In genomic region chr11:118897114-118897841, GRCm38 (mm10) we compare ENCODE assay signal across 15 mouse cellular contexts. TPM values are rescaled to one million over a fixed set of nuclear protein-coding genes. Genes with fewer than 3 reads are reported as not detected.
DNase-seq lines count a peak whose midpoint lies in the region; ATAC-seq lines count a peak whose summit lies in the region.
"Had no signal": no experiment of that assay in that cellular context is flagged by ENCODE, and none has a peak within 500 bp of the region (broad histone marks: within the 10 kb centered on the region; RNA-seq: fewer than 3 reads in every experiment).

No protein-coding gene starts in this region.

- no peaks in the 10 kb centered on the region for H3K36me3 ChIP-seq in hindbrain, embryonic 12.5 days
- H3K36me3 ChIP-seq in neural tube, embryonic 12.5 days: no peaks in the 10 kb centered on the region
- H3K36me3 ChIP-seq in heart, embryonic 12.5 days: no peaks in the 10 kb centered on the region
- H3K36me3 ChIP-seq: limb, embryonic 13.5 days had no signal

- H3K4me2 ChIP-seq in hindbrain, embryonic 12.5 days (replicated peaks): no peak overlapping the region
- peak overlapping the region; percentile 22 for H3K4me2 ChIP-seq in neural tube, embryonic 12.5 days (replicated peaks)
- H3K4me2 ChIP-seq in heart, embryonic 12.5 days: no peak overlapping the region
- H3K4me2 ChIP-seq: limb, embryonic 13.5 days had no signal

- 0 out of 2 replicates have a peak overlapping the region, but pooled peaks have one; percentile 2 for H3K9ac ChIP-seq in hindbrain, embryonic 12.5 days
- H3K9ac ChIP-seq in neural tube, embryonic 12.5 days: no peak overlapping the region
- no peak overlapping the region for H3K9ac ChIP-seq in heart, embryonic 12.5 days
- H3K9ac ChIP-seq: limb, embryonic 13.5 days had no signal

- peaks cover 48% of the 10 kb centered on the region for H3K4me1 ChIP-seq in hindbrain, embryonic 12.5 days
- peaks cover 53% of the 10 kb centered on the region for H3K4me1 ChIP-seq in neural tube, embryonic 12.5 days
- peaks cover 6% of the 10 kb centered on the region; the same call in 1 of the 2 replicates for H3K4me1 ChIP-seq in heart, embryonic 12.5 days (replicated peaks)

- 0 out of 2 replicates have a peak, but pooled peaks cover 4% of the 10 kb centered on the region for H3K27me3 ChIP-seq in hindbrain, embryonic 12.5 days
- H3K27me3 ChIP-seq in neural tube, embryonic 12.5 days (replicated peaks): no peaks in the 10 kb centered on the region
- H3K27me3 ChIP-seq in heart, embryonic 12.5 days (replicated peaks): peaks cover 55% of the 10 kb centered on the region

- 0 out of 2 replicates have a peak, but pooled peaks have one; percentile 10 for ATAC-seq in frontal cortex, adult (ENCODE audit: low TSS enrichment)
- ATAC-seq in hindbrain, embryonic 12.5 days (ENCODE audit: low FRiP score): peak; percentile 50; the same call in 1 of the 2 replicates
- no peak for ATAC-seq in neural tube, embryonic 12.5 days (ENCODE audit: low FRiP score, low read depth)
- ATAC-seq in heart, embryonic 12.5 days (ENCODE audit: insufficient number of reproducible peaks, low FRiP score): no peak

- H3K4me3 ChIP-seq in hindbrain, embryonic 12.5 days: no peak overlapping the region
- H3K4me3 ChIP-seq in neural tube, embryonic 12.5 days: no peak overlapping the region
- H3K4me3 ChIP-seq in heart, embryonic 12.5 days: no peak overlapping the region
- H3K4me3 ChIP-seq: heart, adult 2 months; limb, embryonic 13.5 days; myocyte had no signal

- WGBS in hindbrain, embryonic 12.5 days: 39% methylated on average over 21 of the region's 21 CpGs
- WGBS in neural tube, embryonic 12.5 days: 28% methylated on average over 21 of the region's 21 CpGs
- 81% methylated on average over 21 of the region's 21 CpGs for WGBS in heart, embryonic 12.5 days

- DNase-seq in frontal cortex, postnatal 36 days (ENCODE audit: low spot score in 2 of 2): no peak
- DNase-seq in cerebellum, postnatal 25 days: peak; percentile 72 to 75
- DNase-seq in gastrocnemius, postnatal 4 days (ENCODE audit: low spot score in 2 of 2): no peak
- DNase-seq in ovary, postnatal 10 days (ENCODE audit: low spot score): no peak
- DNase-seq: adrenal gland, adult 2 months; heart, adult 2 months; kidney, postnatal 36 days; lung, postnatal 14 days; thymus, postnatal 14 days had no signal

- no peaks in the 10 kb centered on the region for H3K9me3 ChIP-seq in hindbrain, embryonic 12.5 days (replicated peaks)
- H3K9me3 ChIP-seq in neural tube, embryonic 12.5 days: no peaks in the 10 kb centered on the region
- no peaks in the 10 kb centered on the region for H3K9me3 ChIP-seq in heart, embryonic 12.5 days (replicated peaks)
- H3K9me3 ChIP-seq: limb, embryonic 13.5 days had no signal

- peak overlapping the region; percentile 75 for H3K27ac ChIP-seq in hindbrain, embryonic 12.5 days
- peak overlapping the region; percentile 47; the same call in 1 of the 2 replicates for H3K27ac ChIP-seq in neural tube, embryonic 12.5 days
- H3K27ac ChIP-seq in heart, embryonic 12.5 days (ENCODE audit: poor library complexity, severe bottlenecking): no peak overlapping the region
- H3K27ac ChIP-seq: heart, adult 2 months; limb, embryonic 13.5 days had no signal

RNA-seq across cellular contexts. Expression of gene Rbfox3, which starts 14.1 kb away (rescaled TPM):
- polyA plus RNA-seq in hindbrain, embryonic 12.5 days (2016; fragmentation: Nextera tagmentation; extraction: Ambion mirVana): 26.5 and 33.6 TPM in 2 replicates
- polyA plus RNA-seq in neural tube, embryonic 12.5 days (2016; fragmentation: Nextera tagmentation; extraction: Ambion mirVana): 44.8 and 52.6 TPM in 2 replicates
- polyA plus RNA-seq in heart, embryonic 12.5 days (2016; fragmentation: Nextera tagmentation; extraction: Ambion mirVana): 0.08 and 0.26 TPM in 2 replicates
- total RNA-seq in gastrocnemius, postnatal 4 days (2021): under 1 TPM; 0.10 to 0.31 TPM
- polyA plus RNA-seq: heart, adult 2 months; myocyte had no signal

Comparison
In these comparisons a context has a peak if more than half of its experiments do, and no peak if none do; other contexts are left out.
1. ATAC-seq: peak in frontal cortex, adult (single experiment) and hindbrain, embryonic 12.5 days (single experiment); none in neural tube, embryonic 12.5 days (single experiment) and heart, embryonic 12.5 days (single experiment).
2. DNase-seq: peak in cerebellum, postnatal 25 days (2 of 2); none in frontal cortex, postnatal 36 days (0 of 2), gastrocnemius, postnatal 4 days (0 of 2) and ovary, postnatal 10 days (single experiment).
3. RNA of gene Rbfox3, which starts 14.1 kb away (polyA plus RNA-seq): 44.8 to 52.6 TPM in neural tube, embryonic 12.5 days and 26.5 to 33.6 TPM in hindbrain, embryonic 12.5 days; 0.08 to 0.26 TPM in heart, embryonic 12.5 days; every median in the first group is over 10 times any median in the second.